Mouse (Mus musculus) midbrain, embryonic 16.5 days (tissue): ENCODE measurements at regions not wholly inside any gene's neighbourhood (a gene's known extent, or its start where the extent isn't known, plus 50 kb on each side); places are given as distances from the start of the nearest gene placed in this dataset.

Experiments used
- ATAC-seq: fragments of 200-750 bp; cut with Nextera tagmentation; 2 replicates; pipeline ENCODE4 v1.8.0; 2017; ENCODE audit warnings: moderate TSS enrichment
- H3K27ac ChIP-seq: fragments of 300-500 bp; sonication (generic); 2 replicates; pipeline ENCODE4 v1.5.1; 2014; ENCODE audit warnings: mild to moderate bottlenecking, low read length, mixed read lengths
- H3K27me3 ChIP-seq: fragments of 300-500 bp; sonication (generic); 2 replicates; pipeline ENCODE4 v1.6.1; 2014; ENCODE audit warnings: low read depth, low read length, mixed read lengths; ENCODE audit not compliant: control insufficient read depth, insufficient read depth
- H3K36me3 ChIP-seq: fragments of 300-500 bp; sonication (generic); 2 replicates; pipeline ENCODE4 v1.6.1; 2014; ENCODE audit warnings: mild to moderate bottlenecking, low read length, moderate library complexity, mixed read lengths; ENCODE audit not compliant: control insufficient read depth, insufficient read depth
- H3K4me1 ChIP-seq: fragments of 300-500 bp; sonication (generic); 2 replicates; pipeline ENCODE4 v1.6.1; 2014; ENCODE audit warnings: mild to moderate bottlenecking, low read length, mixed read lengths; ENCODE audit not compliant: control insufficient read depth, insufficient read depth
- H3K4me2 ChIP-seq: fragments of 300-500 bp; sonication (generic); 2 replicates; pipeline ENCODE4 v1.6.1; 2014; ENCODE audit warnings: mild to moderate bottlenecking, low read length, mixed read lengths
- H3K4me3 ChIP-seq: fragments of 300-500 bp; sonication (generic); 2 replicates; pipeline ENCODE4 v1.5.1; 2014; ENCODE audit warnings: low read depth, mild to moderate bottlenecking, low read length, moderate library complexity, mixed read lengths
- H3K9ac ChIP-seq: fragments of 300-500 bp; sonication (generic); 2 replicates; pipeline ENCODE4 v1.6.1; 2014; ENCODE audit warnings: low read depth, low read length, mixed read lengths
- H3K9me3 ChIP-seq: fragments of 300-500 bp; sonication (generic); replicated peaks from 2 replicates; pipeline ENCODE4 v1.6.1; 2014; ENCODE audit warnings: mild to moderate bottlenecking, low read length, mixed read lengths; ENCODE audit not compliant: control insufficient read depth, poor library complexity, severe bottlenecking
- WGBS: fragments of 180-500 bp; shearing (Covaris S2); extraction: QIAGEN DNeasy Blood & Tissue Kit; methylation state at CpG from one replicate; pipeline ENCODE4 v1.1.7; 2014; 5-methylcytosine and 5-hydroxymethylcytosine counted together

DNA sequence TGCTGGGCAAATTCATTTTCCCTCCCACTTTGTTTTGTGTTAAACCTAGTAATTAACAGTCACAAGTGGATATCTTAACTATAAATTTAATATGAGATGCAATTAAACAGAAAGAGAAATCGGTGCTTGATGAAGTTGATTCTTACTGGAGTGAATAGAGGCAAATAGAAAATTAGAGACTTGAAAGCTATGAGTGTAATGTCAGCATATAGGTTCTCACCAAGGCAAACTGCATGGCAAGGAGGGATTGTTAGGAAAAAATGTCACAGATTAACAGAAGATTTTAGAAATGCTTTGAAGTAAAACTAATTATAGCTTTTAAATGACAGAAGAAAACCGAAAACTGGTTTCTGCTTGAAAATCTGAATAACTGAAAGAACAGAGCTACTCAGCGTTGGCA, 592.3 kb downstream of the Pdha2 start:
- no peak for ATAC-seq
- WGBS: 85% methylated on average over 3 of the region's 3 CpGs
- H3K4me2 ChIP-seq: no peak overlapping the region

More for the DNA sequence above, 592.3 kb downstream of the Pdha2 start:
- no peak overlapping the region for H3K27ac ChIP-seq
- H3K36me3 ChIP-seq: no peaks in the 10 kb centered on the region
- H3K27me3 ChIP-seq: no peaks in the 10 kb centered on the region
- no peaks in the 10 kb centered on the region for H3K4me1 ChIP-seq
- no peak overlapping the region for H3K4me3 ChIP-seq
- no peaks in the 10 kb centered on the region for H3K9me3 ChIP-seq
- no peak overlapping the region for H3K9ac ChIP-seq
